8 mouse cellular contexts compared by ENCODE assay signal in genomic region chrX:168943217-168943616, GRCm38 (mm10).
"Had no signal": no experiment of that assay in that cellular context is flagged by ENCODE, and none has a peak within 500 bp of the region (broad histone marks: within the 10 kb centered on the region; RNA-seq: fewer than 3 reads in every experiment).

No protein-coding gene starts in this region.

- DNase-seq: kidney, adult 9 months; kidney, postnatal 36 days; layer of hippocampus, adult 9-11 months; layer of hippocampus, postnatal 36 days; midbrain, embryonic 14.5 days; retina, postnatal 1 day; right cerebral cortex, postnatal 4 days; thymus, postnatal 4 days had no signal
